Mouse (Mus musculus) heart, postnatal 36 days (tissue): ENCODE measurements at regions not wholly inside any gene's neighbourhood (a gene's known extent, or its start where the extent isn't known, plus 50 kb on each side); places are given as distances from the start of the nearest gene placed in this dataset.

ENCODE experiments used
- DNase-seq, 2 experiments: peaks; one replicate each; pipeline ENCODE4 v3.0.0; 2021 to 2022
- intact Hi-C: fragments of 180-260 bp; cut with DNase I; formaldehyde crosslinking; loops from one replicate; pipeline ENCODE4 v1.15.1; 2025

DNA sequence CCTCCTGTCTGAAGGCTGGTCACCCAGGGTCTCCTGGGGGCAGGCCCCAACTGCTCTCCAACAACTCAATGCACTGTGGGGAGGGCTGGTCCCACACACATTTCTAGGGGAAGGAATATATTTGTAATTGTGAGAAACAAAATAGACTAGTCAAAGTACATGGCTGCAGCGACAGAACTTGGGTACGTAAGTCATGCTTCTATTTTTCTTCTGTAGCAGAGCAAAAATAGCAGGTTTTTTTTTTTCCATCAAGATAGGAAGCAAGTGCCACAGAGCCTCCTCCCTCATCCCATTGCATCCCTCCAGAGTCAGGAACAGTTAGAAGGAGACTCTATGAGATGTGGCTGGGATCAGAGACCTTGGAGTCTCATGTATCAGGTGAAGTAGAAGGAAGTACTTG, 124.9 kb upstream of the Tnr start:
- DNase-seq, result no peak
- intact Hi-C loops, result loop anchor here (5.0 to 10.0 kb wide), 3 partner anchors 124 to 786 kb away; partner anchors contain the start of gene Tnr

DNA sequence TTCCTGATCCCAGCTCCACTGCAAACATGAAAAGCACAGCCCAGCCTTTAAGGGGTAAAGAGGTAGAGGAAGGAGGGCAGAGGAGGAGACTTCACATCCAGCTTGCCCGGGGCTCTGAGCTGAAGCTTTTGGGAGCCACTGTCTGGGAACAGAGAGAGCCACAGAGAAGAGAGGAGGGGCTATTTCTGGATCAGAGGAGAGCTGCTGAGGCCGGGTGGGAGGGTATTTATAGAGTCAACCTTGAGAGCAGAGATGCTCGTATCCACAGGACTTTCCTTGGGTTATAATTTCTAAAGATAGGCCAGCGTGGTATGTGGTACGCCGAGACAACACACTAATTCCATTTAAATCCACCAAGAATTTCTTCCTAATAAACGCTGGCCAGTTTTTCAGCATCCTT, 117.3 kb upstream of the Tnr start:
- no peak for DNase-seq
- intact Hi-C loops, result no loop called here

DNA sequence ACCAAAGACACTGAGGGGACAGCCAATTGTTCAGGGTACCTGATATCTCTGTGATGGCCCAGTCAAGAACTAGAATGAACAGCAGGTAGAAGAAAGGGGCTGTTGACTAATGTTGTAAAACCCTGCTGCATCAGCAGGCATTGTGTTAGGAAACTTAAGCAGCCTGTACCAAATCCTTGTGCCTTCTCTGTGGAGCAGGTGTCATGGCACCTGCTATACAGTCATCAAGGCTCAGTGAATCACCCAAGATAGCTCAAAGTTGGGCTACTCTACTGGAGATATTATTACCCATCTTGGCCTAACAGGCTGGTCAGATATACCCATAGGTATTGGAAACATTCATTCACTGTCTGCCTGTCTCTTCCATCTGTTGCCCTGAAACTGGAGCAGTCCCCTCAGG, 116.8 kb upstream of the Tnr start:
- intact Hi-C loops, result no loop called here
- DNase-seq, result no peak

DNA sequence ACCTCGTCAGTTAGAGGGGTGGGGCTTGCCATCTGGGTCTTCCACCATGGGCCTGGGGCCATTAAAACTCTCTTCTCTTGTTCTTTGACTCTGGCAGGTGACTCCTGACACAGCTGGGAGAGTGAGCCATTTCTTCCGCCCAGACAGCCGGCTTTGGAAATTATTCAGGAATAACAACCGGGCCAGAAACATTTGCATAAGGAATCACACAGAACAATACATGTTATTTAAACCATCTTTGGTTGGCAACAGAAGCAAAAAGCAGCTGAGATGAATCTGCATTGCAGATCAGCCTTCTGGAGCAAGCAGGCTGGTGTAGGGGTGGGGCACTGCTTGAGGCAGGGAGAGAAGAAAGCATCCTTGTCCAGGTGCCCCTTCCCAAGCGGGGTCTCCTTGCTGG, 110.2 kb upstream of the Tnr start:
- DNase-seq, result no peak
- intact Hi-C loops, result no loop called here

DNA sequence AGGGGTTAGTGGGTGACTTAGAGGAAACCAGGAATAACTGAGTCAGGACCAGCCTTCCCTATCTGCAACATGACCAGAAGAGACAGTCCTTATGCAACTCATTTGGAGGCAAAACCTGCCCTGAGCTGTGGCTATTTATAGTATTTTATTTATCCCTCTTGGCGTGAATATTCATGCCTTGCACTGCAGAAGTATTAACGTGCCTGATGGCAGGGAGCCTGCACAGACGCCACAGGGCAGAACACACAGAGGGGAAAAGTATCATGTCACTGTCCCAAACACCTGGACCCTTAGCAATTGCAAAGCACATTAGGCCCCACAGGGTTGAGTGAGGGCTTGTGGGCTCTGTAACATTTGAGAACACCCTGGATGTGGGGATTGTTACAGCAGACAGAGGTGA, 107.9 kb upstream of the Tnr start:
- intact Hi-C loops, result no loop called here
- DNase-seq, result peak in 1 of 2 experiments; percentile 7

DNA sequence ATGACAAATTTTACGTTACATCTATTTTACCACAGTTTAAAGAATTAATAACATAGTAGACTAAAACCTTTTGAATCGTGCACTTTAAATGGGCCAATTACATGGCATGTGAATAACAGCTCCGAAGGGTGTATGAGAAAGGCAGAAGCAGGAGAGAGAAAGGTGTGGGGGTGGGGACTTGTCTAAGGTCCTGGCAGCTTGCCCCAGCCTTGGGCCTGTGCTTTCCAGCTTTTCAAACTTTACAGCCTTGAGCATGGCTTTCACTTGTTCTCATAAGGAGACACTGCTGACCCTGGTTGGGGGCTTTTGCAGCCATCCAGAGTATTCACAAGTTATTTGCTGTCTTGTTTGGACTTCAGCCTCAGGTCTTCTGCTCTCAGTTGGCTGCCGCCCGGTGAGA, 106.4 kb upstream of the Tnr start:
- no peak for DNase-seq
- intact Hi-C loops, result no loop called here

DNA sequence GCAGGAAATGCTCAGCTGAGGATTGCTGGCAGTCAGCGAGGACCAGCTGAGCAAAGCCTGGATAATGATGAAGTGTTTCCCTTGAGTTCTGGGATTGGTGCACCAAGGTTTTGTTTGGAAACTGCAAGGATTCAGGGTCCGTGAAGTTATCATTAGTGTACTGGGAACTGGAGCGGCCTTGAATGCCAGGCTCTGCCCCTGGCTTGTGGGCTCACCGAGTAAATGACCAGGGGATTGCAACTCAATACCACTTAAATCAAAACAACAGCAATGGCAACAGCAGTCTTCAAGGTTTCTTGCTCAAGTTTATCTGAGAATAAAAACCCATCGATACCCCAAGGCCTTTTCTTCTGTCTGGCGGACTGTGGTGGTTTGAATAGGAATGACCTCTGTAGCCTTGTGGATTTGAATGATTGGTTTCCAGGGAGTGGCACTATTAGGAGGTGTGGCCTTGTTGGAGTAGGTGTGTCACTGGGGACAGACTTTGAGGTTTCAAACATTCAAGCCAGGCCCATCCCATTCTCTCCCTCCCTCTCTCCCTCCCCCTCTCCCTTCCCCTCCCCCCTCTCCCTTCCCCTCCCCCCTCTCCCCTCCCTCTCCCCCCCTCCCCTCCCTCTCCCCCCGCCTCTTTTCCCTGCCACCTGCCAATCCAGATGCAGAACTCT, 104.1 kb upstream of the Tnr start:
- DNase-seq, result no peak
- intact Hi-C loops, result no loop called here

DNA sequence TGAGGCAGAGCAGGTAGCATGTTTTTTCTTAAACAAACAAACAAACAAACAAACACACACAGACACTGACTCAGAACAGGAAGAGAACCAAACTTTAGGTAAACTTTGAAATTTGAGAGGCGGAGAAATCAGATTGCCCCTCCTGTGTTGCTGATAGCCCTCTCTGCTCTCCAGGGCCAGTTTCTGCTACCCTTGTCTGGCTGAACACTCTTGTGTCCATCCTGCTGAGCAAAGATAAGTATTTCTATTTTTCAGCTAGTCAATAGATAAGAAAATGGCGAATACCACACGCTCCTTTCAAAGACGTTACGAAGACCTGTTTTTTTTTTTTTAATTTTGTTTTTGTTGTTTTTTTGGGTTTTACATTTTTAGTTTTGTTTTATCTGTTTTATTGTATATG, 103.4 kb upstream of the Tnr start:
- intact Hi-C loops, result no loop called here
- no peak for DNase-seq

DNA sequence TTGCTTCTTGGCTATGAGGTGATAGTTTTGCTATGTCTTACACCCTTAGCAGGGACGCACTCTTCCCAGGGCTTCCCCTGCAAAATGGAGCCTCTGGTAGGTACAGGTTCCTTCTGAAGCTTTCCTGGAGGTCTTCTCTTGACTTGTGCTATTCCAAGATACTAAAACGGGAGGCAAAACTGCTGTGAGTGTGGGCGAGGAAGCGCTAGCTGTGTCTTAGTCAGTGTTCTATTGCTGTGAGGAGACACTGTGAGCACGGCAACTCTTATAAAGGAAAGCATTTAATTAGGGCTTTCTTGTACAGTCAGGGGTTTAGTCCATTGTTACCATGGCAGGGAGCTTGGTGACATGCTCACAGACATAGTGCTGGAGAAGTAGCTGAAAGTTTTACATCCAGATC, 99.9 kb upstream of the Tnr start:
- DNase-seq, result no peak
- intact Hi-C loops, result no loop called here

DNA sequence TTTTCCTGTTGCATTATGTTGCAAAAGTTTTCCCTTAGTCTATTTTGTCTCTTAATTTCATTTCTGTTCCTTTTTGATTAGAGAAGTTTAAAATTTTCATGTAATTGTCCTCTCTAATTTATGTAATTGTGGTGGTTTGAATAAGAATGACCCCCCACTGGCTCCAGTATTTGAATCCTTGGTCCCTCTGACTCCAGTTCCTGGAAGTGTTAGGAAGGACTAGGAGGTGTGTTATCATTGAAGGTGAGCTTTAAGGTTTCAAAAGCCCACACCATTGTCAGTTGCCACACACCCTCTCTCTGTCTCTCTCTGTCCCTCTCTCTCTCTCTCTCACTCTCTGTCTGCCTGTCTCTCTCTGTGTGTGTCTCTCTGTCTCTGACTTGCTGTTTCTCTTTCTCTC, 93.6 kb upstream of the Tnr start:
- DNase-seq, result no peak
- intact Hi-C loops, result no loop called here

DNA sequence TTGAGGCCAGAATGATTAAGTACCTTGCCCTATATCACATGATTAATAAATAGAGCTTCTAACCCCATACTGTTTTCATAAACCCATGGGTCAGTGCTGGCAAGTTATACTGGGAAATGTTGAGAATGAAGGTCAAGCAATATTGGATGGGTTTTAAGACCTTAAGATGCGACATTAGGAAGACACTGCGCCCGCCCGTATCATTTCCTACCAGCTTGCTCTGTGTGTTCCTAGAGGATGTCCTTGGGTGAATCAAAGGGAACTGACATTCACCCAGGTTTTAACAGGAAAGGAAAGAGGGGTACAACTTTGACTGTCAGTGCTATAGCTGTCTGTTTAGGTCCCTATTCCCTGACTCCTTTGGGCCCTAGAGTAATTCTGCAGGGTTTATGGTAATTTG, 90.0 kb upstream of the Tnr start:
- DNase-seq, result no peak
- intact Hi-C loops, result no loop called here

DNA sequence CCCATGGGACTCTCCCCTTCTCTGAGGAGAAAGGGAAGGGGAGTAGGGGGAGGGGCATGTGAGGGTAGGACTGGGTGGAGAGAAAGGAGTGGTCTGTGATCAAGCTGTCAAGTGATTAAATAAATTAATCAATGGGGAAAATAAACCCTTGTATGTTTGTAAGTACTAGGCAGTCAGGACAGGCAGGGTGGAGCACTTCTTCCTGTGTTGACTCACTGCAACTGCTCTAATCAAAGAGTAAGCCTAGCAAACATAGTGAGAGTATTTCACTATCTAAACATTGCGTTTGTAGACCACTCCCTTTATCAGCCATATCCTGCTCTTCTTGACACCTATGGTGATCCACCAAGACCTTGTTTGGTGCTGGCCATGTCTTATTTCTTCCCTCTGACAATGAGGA, 82.8 kb upstream of the Tnr start:
- intact Hi-C loops, result no loop called here

DNA sequence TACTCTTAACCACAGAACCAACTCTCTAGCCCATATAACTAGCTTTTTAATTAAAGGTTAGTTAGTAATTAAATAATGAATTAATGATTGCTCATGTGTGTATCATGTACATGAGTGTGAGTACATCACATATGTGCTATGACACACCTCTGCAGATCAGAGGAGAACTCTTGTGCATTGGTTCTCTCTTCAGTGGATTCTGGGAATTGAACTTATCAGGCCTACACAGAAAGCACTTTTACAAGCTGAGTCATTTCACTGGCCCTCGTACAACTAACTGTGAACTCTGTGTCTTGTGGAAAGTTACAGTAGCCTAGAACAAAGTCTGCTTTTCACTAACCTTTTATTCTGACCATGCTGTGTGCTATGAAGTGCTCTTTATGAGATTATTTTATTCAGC, 79.5 kb upstream of the Tnr start:
- intact Hi-C loops, result no loop called here
- no peak for DNase-seq

More for the DNA sequence above, 82.8 kb upstream of the Tnr start:
- no peak for DNase-seq

DNA sequence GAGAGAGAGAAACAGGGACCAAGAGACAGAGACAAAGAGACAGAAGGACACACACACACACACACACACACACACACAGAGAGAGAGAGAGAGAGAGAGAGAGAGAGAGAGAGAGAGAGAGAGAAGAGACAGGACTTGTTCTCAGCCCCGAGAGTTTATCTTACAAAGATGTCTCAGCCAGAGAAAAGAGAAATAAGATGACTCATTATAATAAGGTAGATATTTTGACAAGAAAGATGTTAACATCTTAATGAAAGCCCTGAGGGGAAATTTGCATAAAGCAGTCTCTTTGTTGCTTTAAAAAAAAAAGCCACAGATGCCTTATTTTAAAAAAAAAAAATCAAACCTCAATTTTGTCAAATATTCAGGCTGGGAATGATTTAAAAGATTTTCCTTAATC, 78.1 kb upstream of the Tnr start:
- intact Hi-C loops, result no loop called here
- no peak for DNase-seq

DNA sequence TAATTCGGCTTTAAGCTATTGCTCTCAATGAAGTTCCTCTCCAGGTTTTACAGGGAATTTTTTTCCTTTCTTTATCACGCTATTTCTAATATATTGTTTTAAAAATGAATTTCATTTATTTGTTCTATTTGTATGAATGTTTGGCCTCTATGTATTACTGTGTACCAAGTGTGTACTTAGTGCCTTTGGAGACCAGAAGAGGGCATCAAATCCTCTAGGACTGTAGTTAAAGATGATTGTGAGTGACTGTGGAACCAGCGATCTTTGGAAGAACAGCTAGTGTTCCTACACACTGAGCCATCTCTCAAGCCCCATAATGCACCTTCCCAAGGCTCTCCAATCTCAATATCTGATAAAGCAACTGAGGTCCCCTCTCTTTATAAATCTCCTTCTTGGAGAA, 72.1 kb upstream of the Tnr start:
- DNase-seq, result no peak
- intact Hi-C loops, result no loop called here

DNA sequence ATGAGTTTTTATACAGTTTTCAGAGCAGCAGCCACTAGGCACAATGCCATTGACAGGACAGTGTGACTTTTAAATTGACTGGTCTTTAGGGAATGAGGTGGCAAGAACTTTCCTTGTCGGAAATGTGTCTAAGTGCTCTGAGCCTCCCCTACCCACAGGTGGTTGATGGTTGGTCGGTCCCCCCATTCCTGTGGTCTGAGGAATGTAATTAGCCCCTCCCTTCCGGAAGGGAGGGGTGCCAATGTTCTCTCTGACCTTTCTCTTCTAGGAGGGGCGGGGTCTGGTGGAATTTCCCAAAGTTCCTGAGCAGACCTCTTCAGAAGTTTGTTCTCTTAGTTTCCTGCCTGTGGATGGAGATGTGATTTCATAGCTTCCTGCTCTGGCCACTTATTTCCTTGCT, 62.7 kb upstream of the Tnr start:
- DNase-seq, result no peak
- intact Hi-C loops, result no loop called here

DNA sequence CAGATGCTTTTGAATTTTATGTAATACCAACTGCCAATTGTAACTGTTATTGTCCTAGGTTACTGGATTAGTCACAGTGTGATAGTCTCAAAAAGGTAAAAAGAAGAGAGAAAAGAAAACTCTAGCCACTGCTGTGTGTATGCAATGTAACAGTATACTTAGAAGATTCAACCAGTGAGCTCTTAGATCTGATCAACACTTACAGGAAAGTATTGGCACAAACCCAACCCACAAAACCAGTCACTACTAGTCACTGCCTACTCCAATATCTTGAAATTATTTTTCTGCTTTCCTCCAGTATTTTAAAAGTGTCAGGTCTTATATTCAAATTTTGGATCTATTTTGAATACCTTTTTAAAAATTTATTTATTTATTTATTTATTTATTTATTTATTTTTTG, 52.6 kb upstream of the Tnr start:
- intact Hi-C loops, result no loop called here

More for the DNA sequence above, 52.6 kb upstream of the Tnr start:
- DNase-seq, result no peak
